Mouse (Mus musculus) spleen, adult 2 months (tissue): ENCODE measurements around the gene Gm20388. TPM values are rescaled to one million over a fixed set of nuclear protein-coding genes. Genes with fewer than 3 reads are reported as not detected.

ENCODE experiments used
- DNase-seq, 2 experiments: peaks; one replicate each; pipeline versions ENCODE4 v3.0.0 to v3.0.0-alpha.2; 2012 to 2021; ENCODE audit warnings: low spot score in 2 of 2, low read depth in 1 of 2
- H3K27ac ChIP-seq: fragments of 200-500 bp; 2 replicates; pipeline ENCODE4 v1.5.1; 2012; ENCODE audit warnings: low read length, inconsistent platforms; ENCODE audit not compliant: insufficient read depth
- H3K27me3 ChIP-seq: fragments of 200-500 bp; 2 replicates; pipeline ENCODE4 v1.6.1; 2012; ENCODE audit warnings: mild to moderate bottlenecking, moderate library complexity, low read length, inconsistent platforms; ENCODE audit not compliant: control insufficient read depth, insufficient read depth
- H3K36me3 ChIP-seq: fragments of 200-500 bp; 2 replicates; pipeline ENCODE4 v1.6.1; 2012; ENCODE audit warnings: mild to moderate bottlenecking, low read length, inconsistent platforms; ENCODE audit not compliant: control insufficient read depth, insufficient read depth
- H3K4me1 ChIP-seq: fragments of 200-500 bp; 2 replicates; pipeline ENCODE4 v1.6.1; 2011; ENCODE audit warnings: inconsistent platforms; ENCODE audit not compliant: control insufficient read depth, insufficient read depth, insufficient read length
- H3K4me3 ChIP-seq: fragments of 200-500 bp; 2 replicates; pipeline ENCODE4 v1.5.1; 2011; ENCODE audit warnings: mild to moderate bottlenecking, inconsistent platforms; ENCODE audit not compliant: insufficient read depth, insufficient read length; ENCODE audit errors: extremely low read depth
- CTCF ChIP-seq: fragments of 200-500 bp; IDR thresholded peaks from 2 replicates; pipeline ENCODE4 v1.5.1; 2011; ENCODE audit warnings: mild to moderate bottlenecking, inconsistent platforms; ENCODE audit not compliant: insufficient read depth, insufficient read length, insufficient replicate concordance; ENCODE audit errors: extremely low read depth
- POLR2A ChIP-seq: fragments of 200-500 bp; IDR thresholded peaks from 2 replicates; pipeline ENCODE4 v1.6.1; 2011; ENCODE audit warnings: low read depth, low read length, inconsistent platforms
- WGBS: fragments of 180-500 bp; shearing (Covaris S2); methylation state at CpG from one replicate; pipeline ENCODE4 v1.1.7; 2018; 5-methylcytosine and 5-hydroxymethylcytosine counted together
- polyA plus RNA-seq: library from polyadenylated mRNA; depleted of rRNA; stranded (reverse); fragments of >200 nt; gene quantifications from 2 replicates; pipeline ENCODE4 v1.2.3, GENCODE M21; 2012

The Gm20388 gene
- polyA plus RNA-seq, 1 experiment, result 26.1 TPM

DNA sequence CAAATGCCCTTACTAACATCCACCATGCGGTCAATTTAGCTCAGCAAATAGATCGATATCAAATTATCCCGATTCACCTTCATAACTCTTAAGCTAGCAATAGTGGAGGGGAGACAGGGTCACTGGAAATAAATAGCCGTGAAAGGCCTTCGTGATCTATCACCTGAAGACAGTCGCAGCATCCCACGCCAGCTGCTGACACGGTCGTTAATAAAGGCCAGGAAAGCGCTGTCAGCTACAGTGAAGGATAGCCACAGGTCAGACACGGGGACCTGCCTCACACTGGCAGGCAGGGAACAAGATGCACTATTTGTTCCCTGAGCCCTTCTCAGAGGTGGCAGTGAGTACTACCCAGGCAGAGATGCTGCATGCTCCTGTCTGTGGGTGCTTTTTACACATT is 2909.1 kb downstream of the Gm20388 start:
- H3K27me3 ChIP-seq, result no peaks in the 10 kb centered on the region
- no peak for DNase-seq
- TF ChIP-seq CTCF (no peak), POLR2A (no peak)

DNA sequence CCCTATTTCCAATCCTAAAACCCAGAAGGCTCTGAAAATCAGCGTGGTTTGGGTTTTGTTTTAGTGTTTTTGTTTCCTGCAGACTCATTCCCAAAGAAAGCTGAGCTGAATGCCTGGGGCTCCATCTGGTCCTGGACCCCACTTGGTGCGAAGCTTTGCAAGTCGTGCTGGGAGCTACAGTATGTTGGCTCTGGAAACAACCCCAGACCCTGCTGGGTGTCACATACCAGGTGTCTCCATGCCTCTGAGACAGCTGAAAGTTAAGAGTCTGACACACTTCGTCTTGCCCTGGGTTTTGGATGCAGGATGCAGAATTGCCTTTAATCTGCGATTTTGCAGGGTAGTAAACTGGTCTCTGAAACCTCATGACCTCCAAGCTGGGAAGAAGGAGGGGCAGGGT is 2913.9 kb downstream of the Gm20388 start:
- TF ChIP-seq CTCF (no peak), POLR2A (no peak)
- no peak for DNase-seq
- WGBS, result 52% methylated on average over 5 of the region's 5 CpGs
- H3K27ac ChIP-seq, result no peak overlapping the region
- H3K4me1 ChIP-seq, result no peaks in the 10 kb centered on the region
- no peaks in the 10 kb centered on the region for H3K36me3 ChIP-seq
- H3K4me3 ChIP-seq, result no peak overlapping the region
- no peaks in the 10 kb centered on the region for H3K27me3 ChIP-seq

More for the DNA sequence above, 2909.1 kb downstream of the Gm20388 start:
- no peak overlapping the region for H3K4me3 ChIP-seq
- H3K4me1 ChIP-seq, result no peaks in the 10 kb centered on the region
- 88% methylated on average over 11 of the region's 11 CpGs for WGBS
- H3K27ac ChIP-seq, result no peak overlapping the region
- peaks cover 1% of the 10 kb centered on the region; the same call in 1 of the 2 replicates for H3K36me3 ChIP-seq

DNA sequence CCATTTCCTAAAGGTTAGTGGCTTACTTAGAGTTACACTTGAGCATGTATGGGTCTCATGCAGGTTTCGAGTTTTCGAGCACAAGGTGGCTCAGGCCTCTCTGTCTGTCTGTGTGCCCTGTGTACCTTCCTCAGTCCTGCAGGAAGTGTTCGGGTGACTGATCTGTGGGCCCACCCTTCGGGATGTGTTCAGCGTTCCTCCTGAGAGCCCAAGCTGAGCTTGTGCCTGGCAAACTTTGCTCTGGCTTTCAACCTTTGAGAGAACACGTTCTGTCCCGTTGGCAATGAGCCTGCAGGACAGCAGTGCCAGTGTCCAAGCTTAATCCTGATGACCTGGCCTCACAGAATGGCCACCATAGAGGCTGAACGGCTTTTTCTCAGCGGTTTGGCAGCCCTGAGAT is 2914.3 kb downstream of the Gm20388 start:
- TF ChIP-seq POLR2A, result no peak
- TF ChIP-seq CTCF, result no peak
- no peaks in the 10 kb centered on the region for H3K36me3 ChIP-seq
- no peak overlapping the region for H3K27ac ChIP-seq
- H3K4me3 ChIP-seq, result no peak overlapping the region
- DNase-seq, result no peak
- no peaks in the 10 kb centered on the region for H3K4me1 ChIP-seq
- WGBS, result 60% methylated on average over 9 of the region's 9 CpGs
- H3K27me3 ChIP-seq, result no peaks in the 10 kb centered on the region

DNA sequence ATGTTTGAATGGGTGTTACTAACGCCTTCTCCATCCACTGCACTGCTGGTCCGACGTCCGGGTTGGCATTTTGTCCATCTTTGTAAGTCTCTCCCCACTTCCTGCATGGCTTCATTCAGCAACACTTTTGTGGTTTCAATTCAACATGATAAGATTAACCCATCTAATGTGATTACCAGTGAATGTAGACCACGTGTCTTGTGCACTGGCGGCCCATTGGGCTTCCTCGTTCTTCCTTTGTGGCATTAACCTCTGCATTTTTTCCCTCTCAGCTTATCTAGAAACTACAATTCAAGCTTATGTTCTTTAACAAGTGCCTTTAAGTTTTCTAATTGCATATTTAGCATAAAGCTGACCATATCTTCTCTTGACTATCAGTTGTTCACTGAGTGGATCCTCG is 2914.8 kb downstream of the Gm20388 start:
- TF ChIP-seq CTCF (no peak), POLR2A (no peak)
- Histone ChIP-seq H3K4me1 (no peaks in the 10 kb centered on the region; the same call in 1 of the 2 replicates), H3K4me3 (no peak overlapping the region), H3K27ac (no peak overlapping the region), H3K36me3 (no peaks in the 10 kb centered on the region), H3K27me3 (no peaks in the 10 kb centered on the region)
- no peak for DNase-seq
- 48% methylated on average over 8 of the region's 8 CpGs for WGBS

DNA sequence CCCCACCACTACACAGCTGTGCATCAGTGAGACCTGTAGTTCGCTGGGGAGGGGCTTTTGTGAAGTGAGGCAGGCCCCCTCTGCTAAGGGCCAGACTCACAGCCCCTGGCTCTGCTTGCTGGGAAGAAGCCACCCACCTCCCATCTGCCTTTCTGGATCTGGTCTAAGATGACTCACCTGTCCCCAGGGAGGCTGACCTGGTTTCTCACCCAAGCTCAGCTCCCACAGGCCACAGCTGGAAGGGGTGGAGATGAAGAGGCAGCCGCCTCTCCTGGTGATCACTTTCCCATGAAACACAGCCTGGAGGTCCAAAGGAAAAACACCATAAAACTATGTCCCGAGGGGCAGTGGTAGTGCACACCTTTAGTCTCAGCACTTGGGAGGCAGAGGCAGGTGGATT is 2918.8 kb downstream of the Gm20388 start:
- no peaks in the 10 kb centered on the region; the same call in 1 of the 2 replicates for H3K4me1 ChIP-seq
- no peak overlapping the region for H3K4me3 ChIP-seq
- no peak overlapping the region for H3K27ac ChIP-seq
- no peak for TF ChIP-seq CTCF
- no peak for TF ChIP-seq POLR2A
- 84% methylated on average over 3 of the region's 3 CpGs for WGBS
- H3K36me3 ChIP-seq, result no peaks in the 10 kb centered on the region
- no peak for DNase-seq
- no peaks in the 10 kb centered on the region for H3K27me3 ChIP-seq

DNA sequence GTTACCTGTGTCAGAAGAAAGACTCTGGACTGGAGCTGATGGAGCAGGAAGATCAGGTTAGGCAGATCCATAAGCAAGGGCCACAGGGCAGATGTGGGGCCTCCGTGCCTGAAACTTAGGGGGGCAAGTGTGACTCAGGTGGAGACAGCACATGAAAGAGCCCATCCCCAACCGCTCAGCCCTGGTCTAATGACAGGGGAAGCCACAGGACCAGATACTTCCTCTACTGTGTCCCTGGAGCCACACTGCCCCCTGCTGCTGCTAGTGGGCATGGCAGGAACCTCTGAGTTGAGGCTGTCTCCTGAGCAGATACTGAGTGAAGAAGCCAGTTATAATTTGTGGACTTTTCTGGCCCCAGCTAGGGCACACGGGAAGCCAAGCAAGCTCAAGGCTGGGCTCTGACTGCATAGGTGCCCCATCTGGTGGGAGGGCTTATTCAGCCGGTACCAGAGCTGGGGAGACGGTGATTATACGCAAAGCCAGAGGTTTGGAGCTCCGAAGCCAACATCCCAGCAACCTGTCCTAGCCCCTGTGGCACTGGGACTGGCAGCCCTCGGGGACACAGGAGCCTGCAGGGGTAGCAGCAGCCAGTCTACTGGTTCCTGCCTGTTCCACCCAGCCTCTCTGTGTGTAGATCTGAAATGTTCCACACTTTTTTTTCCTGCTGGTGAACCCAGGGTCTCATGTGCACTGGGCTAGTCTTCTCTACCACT is 2919.9 kb downstream of the Gm20388 start:
- TF ChIP-seq POLR2A (no peak), CTCF (peak; percentile 99; the same call in 1 of the 2 replicates)
- Histone ChIP-seq H3K36me3 (no peaks in the 10 kb centered on the region), H3K4me3 (no peak overlapping the region), H3K27me3 (no peaks in the 10 kb centered on the region), H3K4me1 (no peaks in the 10 kb centered on the region; the same call in 1 of the 2 replicates), H3K27ac (no peak overlapping the region)
- WGBS, result 42% methylated on average over 8 of the region's 8 CpGs
- peak; percentile 67 to 93 for DNase-seq

DNA sequence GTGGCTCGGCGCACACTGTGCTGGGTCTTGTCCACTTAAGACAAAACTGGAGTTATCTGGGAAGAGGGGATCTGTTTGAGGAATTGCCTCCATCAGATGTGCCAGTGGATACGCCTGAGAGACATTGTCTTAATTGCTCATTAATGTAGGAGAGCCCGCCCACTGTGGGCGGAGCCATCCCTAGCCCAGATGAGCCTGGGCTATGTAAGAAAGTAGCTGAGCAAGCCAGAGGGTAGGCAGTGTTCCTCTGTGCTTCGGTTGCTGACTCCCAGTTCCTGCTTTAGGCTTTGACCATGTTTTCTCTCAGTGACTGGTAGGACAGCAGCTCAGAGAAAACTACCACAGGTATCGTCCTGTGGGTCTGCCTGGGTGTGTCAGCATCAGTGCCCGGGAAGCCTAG is 2923.8 kb downstream of the Gm20388 start:
- Histone ChIP-seq H3K27me3 (no peaks in the 10 kb centered on the region), H3K4me3 (no peak overlapping the region), H3K36me3 (no peaks in the 10 kb centered on the region), H3K27ac (no peak overlapping the region), H3K4me1 (no peaks in the 10 kb centered on the region; the same call in 1 of the 2 replicates)
- DNase-seq, result no peak
- TF ChIP-seq CTCF (no peak), POLR2A (no peak)
- WGBS, result 85% methylated on average over 8 of the region's 8 CpGs
